Mouse (Mus musculus): ENCODE results near the gene Rnf152. TPM values are rescaled to one million over a fixed set of nuclear protein-coding genes. Genes with fewer than 3 reads are reported as not detected.

The Rnf152 gene
- polyA plus RNA-seq, 1 experiment from 2014 or later, result 0.91 TPM

- no peak for ATAC-seq (ENCODE audit: low FRiP score, low TSS enrichment)
- H3K4me1 ChIP-seq (ENCODE audit: insufficient read depth, low read length), result 0 out of 2 replicates have a peak, but pooled peaks cover 8% of the 10 kb centered on the region
- no peak overlapping the region for H3K4me2 ChIP-seq (replicated peaks; ENCODE audit: low read depth, low read length)
- H3K27ac ChIP-seq (ENCODE audit: low read length), result no peak overlapping the region
- H3K9ac ChIP-seq (replicated peaks; ENCODE audit: low read length), result no peak overlapping the region
- no peak overlapping the region for H3K4me3 ChIP-seq (ENCODE audit: low read length)
- no peaks in the 10 kb centered on the region for H3K9me3 ChIP-seq (ENCODE audit: low read length)
- no peaks in the 10 kb centered on the region for H3K27me3 ChIP-seq (ENCODE audit: insufficient read depth, low read length)
- WGBS, result 89% methylated on average over 4 of the region's 4 CpGs
- no peaks in the 10 kb centered on the region for H3K36me3 ChIP-seq (ENCODE audit: insufficient read depth, low read length)
These were observed 4.7 kb downstream of the Rnf152 start for GRCm38 (mm10) chr1:105351806-105352205.

- Histone ChIP-seq H3K4me2 (replicated peaks; ENCODE audit: low read depth, low read length) (no peak overlapping the region), H3K9ac (replicated peaks; ENCODE audit: low read length) (no peak overlapping the region), H3K27ac (ENCODE audit: low read length) (no peak overlapping the region), H3K9me3 (ENCODE audit: low read length) (no peaks in the 10 kb centered on the region), H3K27me3 (ENCODE audit: insufficient read depth, low read length) (no peaks in the 10 kb centered on the region), H3K4me3 (ENCODE audit: low read length) (no peak overlapping the region), H3K36me3 (ENCODE audit: insufficient read depth, low read length) (no peaks in the 10 kb centered on the region), H3K4me1 (ENCODE audit: insufficient read depth, low read length) (no peaks in the 10 kb centered on the region)
- no peak for ATAC-seq (ENCODE audit: low FRiP score, low TSS enrichment)
- WGBS, result 79% methylated on average over 6 of the region's 6 CpGs
These were observed 14.2 kb downstream of the Rnf152 start for GRCm38 (mm10) chr1:105342305-105342704.

GRCm38 (mm10) chr1:105340943-105341342 is 15.6 kb downstream of the Rnf152 start:
- Histone ChIP-seq H3K4me2 (replicated peaks; ENCODE audit: low read depth, low read length) (no peak overlapping the region), H3K27me3 (ENCODE audit: insufficient read depth, low read length) (no peaks in the 10 kb centered on the region), H3K9ac (replicated peaks; ENCODE audit: low read length) (no peak overlapping the region), H3K36me3 (ENCODE audit: insufficient read depth, low read length) (no peaks in the 10 kb centered on the region), H3K4me3 (ENCODE audit: low read length) (no peak overlapping the region), H3K4me1 (ENCODE audit: insufficient read depth, low read length) (no peaks in the 10 kb centered on the region), H3K9me3 (ENCODE audit: low read length) (no peaks in the 10 kb centered on the region), H3K27ac (ENCODE audit: low read length) (no peak overlapping the region)
- ATAC-seq (ENCODE audit: low FRiP score, low TSS enrichment), result no peak

GRCm38 (mm10) chr1:105337397-105337796 is 19.1 kb downstream of the Rnf152 start:
- H3K4me2 ChIP-seq (replicated peaks; ENCODE audit: low read depth, low read length), result no peak overlapping the region
- no peaks in the 10 kb centered on the region for H3K27me3 ChIP-seq (ENCODE audit: insufficient read depth, low read length)
- H3K9me3 ChIP-seq (ENCODE audit: low read length), result no peaks in the 10 kb centered on the region
- H3K36me3 ChIP-seq (ENCODE audit: insufficient read depth, low read length), result no peaks in the 10 kb centered on the region
- WGBS, result 76% methylated on average over 4 of the region's 4 CpGs
- peak; percentile 86 for ATAC-seq (ENCODE audit: low FRiP score, low TSS enrichment)
- H3K4me3 ChIP-seq (ENCODE audit: low read length), result no peak overlapping the region
- H3K27ac ChIP-seq (ENCODE audit: low read length), result no peak overlapping the region
- no peak overlapping the region for H3K9ac ChIP-seq (replicated peaks; ENCODE audit: low read length)
- no peaks in the 10 kb centered on the region for H3K4me1 ChIP-seq (ENCODE audit: insufficient read depth, low read length)

- H3K9ac ChIP-seq (replicated peaks; ENCODE audit: low read length), result no peak overlapping the region
- WGBS, result 86% methylated on average over 5 of the region's 5 CpGs
- no peak overlapping the region for H3K27ac ChIP-seq (ENCODE audit: low read length)
- H3K4me3 ChIP-seq (ENCODE audit: low read length), result no peak overlapping the region
- H3K36me3 ChIP-seq (ENCODE audit: insufficient read depth, low read length), result no peaks in the 10 kb centered on the region
- no peak for ATAC-seq (ENCODE audit: low FRiP score, low TSS enrichment)
- no peaks in the 10 kb centered on the region for H3K4me1 ChIP-seq (ENCODE audit: insufficient read depth, low read length)
- H3K4me2 ChIP-seq (replicated peaks; ENCODE audit: low read depth, low read length), result no peak overlapping the region
- H3K27me3 ChIP-seq (ENCODE audit: insufficient read depth, low read length), result no peaks in the 10 kb centered on the region
- H3K9me3 ChIP-seq (ENCODE audit: low read length), result no peaks in the 10 kb centered on the region
These were observed 20.4 kb downstream of the Rnf152 start for GRCm38 (mm10) chr1:105336096-105336495.

GRCm38 (mm10) chr1:105332087-105332731 is 24.3 kb downstream of the Rnf152 start:
- Histone ChIP-seq H3K9ac (replicated peaks; ENCODE audit: low read length) (no peak overlapping the region), H3K36me3 (ENCODE audit: insufficient read depth, low read length) (no peaks in the 10 kb centered on the region), H3K4me2 (replicated peaks; ENCODE audit: low read depth, low read length) (no peak overlapping the region), H3K4me1 (ENCODE audit: insufficient read depth, low read length) (no peaks in the 10 kb centered on the region), H3K9me3 (ENCODE audit: low read length) (no peaks in the 10 kb centered on the region), H3K4me3 (ENCODE audit: low read length) (no peak overlapping the region), H3K27me3 (ENCODE audit: insufficient read depth, low read length) (no peaks in the 10 kb centered on the region), H3K27ac (ENCODE audit: low read length) (no peak overlapping the region)
- peak; percentile 44; the same call in 1 of the 2 replicates for ATAC-seq (ENCODE audit: low FRiP score, low TSS enrichment)
- 83% methylated on average over 8 of the region's 8 CpGs for WGBS

- Histone ChIP-seq H3K9ac (replicated peaks; ENCODE audit: low read length) (no peak overlapping the region), H3K27ac (ENCODE audit: low read length) (no peak overlapping the region), H3K36me3 (ENCODE audit: insufficient read depth, low read length) (no peaks in the 10 kb centered on the region), H3K4me3 (ENCODE audit: low read length) (no peak overlapping the region), H3K27me3 (ENCODE audit: insufficient read depth, low read length) (no peaks in the 10 kb centered on the region), H3K4me1 (ENCODE audit: insufficient read depth, low read length) (no peaks in the 10 kb centered on the region), H3K9me3 (ENCODE audit: low read length) (no peaks in the 10 kb centered on the region), H3K4me2 (replicated peaks; ENCODE audit: low read depth, low read length) (no peak overlapping the region)
- 76% methylated on average over 5 of the region's 5 CpGs for WGBS
- no peak for ATAC-seq (ENCODE audit: low FRiP score, low TSS enrichment)
These were observed 24.9 kb downstream of the Rnf152 start for GRCm38 (mm10) chr1:105331605-105332004.

- H3K36me3 ChIP-seq (ENCODE audit: insufficient read depth, low read length), result no peaks in the 10 kb centered on the region
- H3K27me3 ChIP-seq (ENCODE audit: insufficient read depth, low read length), result no peaks in the 10 kb centered on the region
- no peaks in the 10 kb centered on the region for H3K9me3 ChIP-seq (ENCODE audit: low read length)
- H3K4me3 ChIP-seq (ENCODE audit: low read length), result no peak overlapping the region
- no peak overlapping the region for H3K27ac ChIP-seq (ENCODE audit: low read length)
- ATAC-seq (ENCODE audit: low FRiP score, low TSS enrichment), result no peak
- no peaks in the 10 kb centered on the region for H3K4me1 ChIP-seq (ENCODE audit: insufficient read depth, low read length)
- WGBS, result 71% methylated on average over 5 of the region's 5 CpGs
- no peak overlapping the region for H3K4me2 ChIP-seq (replicated peaks; ENCODE audit: low read depth, low read length)
- no peak overlapping the region for H3K9ac ChIP-seq (replicated peaks; ENCODE audit: low read length)
These were observed 25.8 kb downstream of the Rnf152 start for GRCm38 (mm10) chr1:105330581-105331320.

- H3K27me3 ChIP-seq (ENCODE audit: insufficient read depth, low read length), result no peaks in the 10 kb centered on the region
- no peak for ATAC-seq (ENCODE audit: low FRiP score, low TSS enrichment)
- no peaks in the 10 kb centered on the region for H3K9me3 ChIP-seq (ENCODE audit: low read length)
These were observed 28.7 kb downstream of the Rnf152 start for GRCm38 (mm10) chr1:105327789-105328188.

GRCm38 (mm10) chr1:105324636-105325035 is 31.9 kb downstream of the Rnf152 start:
- Histone ChIP-seq H3K4me2 (replicated peaks; ENCODE audit: low read depth, low read length) (no peak overlapping the region), H3K36me3 (ENCODE audit: insufficient read depth, low read length) (no peaks in the 10 kb centered on the region), H3K27ac (ENCODE audit: low read length) (no peak overlapping the region), H3K4me1 (ENCODE audit: insufficient read depth, low read length) (no peaks in the 10 kb centered on the region), H3K4me3 (ENCODE audit: low read length) (no peak overlapping the region), H3K9me3 (ENCODE audit: low read length) (no peaks in the 10 kb centered on the region), H3K27me3 (ENCODE audit: insufficient read depth, low read length) (no peaks in the 10 kb centered on the region), H3K9ac (replicated peaks; ENCODE audit: low read length) (no peak overlapping the region)
- no peak for ATAC-seq (ENCODE audit: low FRiP score, low TSS enrichment)
- WGBS, result 78% methylated on average over 4 of the region's 4 CpGs

More at GRCm38 (mm10) chr1:105327789-105328188, 28.7 kb downstream of the Rnf152 start:
- H3K9ac ChIP-seq (replicated peaks; ENCODE audit: low read length), result no peak overlapping the region
- H3K4me2 ChIP-seq (replicated peaks; ENCODE audit: low read depth, low read length), result no peak overlapping the region
- 100% methylated on average over 1 of the region's 1 CpGs for WGBS
- H3K4me1 ChIP-seq (ENCODE audit: insufficient read depth, low read length), result no peaks in the 10 kb centered on the region
- no peak overlapping the region for H3K27ac ChIP-seq (ENCODE audit: low read length)
- no peaks in the 10 kb centered on the region for H3K36me3 ChIP-seq (ENCODE audit: insufficient read depth, low read length)
- H3K4me3 ChIP-seq (ENCODE audit: low read length), result no peak overlapping the region

Measured in kidney, embryonic 16.5 days (tissue).